Mouse (Mus musculus) heart, embryonic 10.5 days (tissue): ENCODE results near the gene Wfdc6a. TPM values are rescaled to one million over a fixed set of nuclear protein-coding genes. Genes with fewer than 3 reads are reported as not detected.

Source experiments
- DNase-seq: peaks from one replicate; pipeline ENCODE4 v3.0.0-alpha.2; 2017; ENCODE audit warnings: low spot score
- H3K27ac ChIP-seq: fragments of 300-500 bp; sonication (generic); 2 replicates; pipeline ENCODE4 v1.5.1; 2016; ENCODE audit warnings: mild to moderate bottlenecking
- H3K27me3 ChIP-seq: fragments of 300-500 bp; sonication (generic); 2 replicates; pipeline ENCODE4 v1.6.1; 2016; ENCODE audit warnings: mild to moderate bottlenecking; ENCODE audit not compliant: poor library complexity, insufficient read depth, severe bottlenecking
- H3K36me3 ChIP-seq: fragments of 300-500 bp; sonication (generic); 2 replicates; pipeline ENCODE4 v1.6.1; 2016; ENCODE audit warnings: mild to moderate bottlenecking, moderate library complexity
- H3K4me1 ChIP-seq: fragments of 300-500 bp; sonication (generic); 2 replicates; pipeline ENCODE4 v1.6.1; 2016; ENCODE audit warnings: mild to moderate bottlenecking
- H3K4me3 ChIP-seq: fragments of 300-500 bp; sonication (generic); 2 replicates; pipeline ENCODE4 v1.5.1; 2016; ENCODE audit warnings: mild to moderate bottlenecking, moderate library complexity
- H3K9me3 ChIP-seq: fragments of 300-500 bp; sonication (generic); 2 replicates; pipeline ENCODE4 v1.6.1; 2016; ENCODE audit warnings: mild to moderate bottlenecking, moderate library complexity
- WGBS: fragments of 180-500 bp; shearing (Covaris S2); methylation state at CpG from one replicate; pipeline ENCODE4 v1.1.7; 2016; 5-methylcytosine and 5-hydroxymethylcytosine counted together
- polyA plus RNA-seq: library from polyadenylated mRNA; unstranded; fragments of >200 nt; fragmentation: Nextera tagmentation; extraction: Ambion mirVana; gene quantifications from 2 replicates; pipeline ENCODE4 v1.2.1, GENCODE M21; 2016

The Wfdc6a gene
- polyA plus RNA-seq, 1 experiment from 2014 or later, result not detected

GRCm38 (mm10) chr2:164543745-164544144 is 41.5 kb downstream of the Wfdc6a start:
- 78% methylated on average over 2 of the region's 2 CpGs for WGBS
- no peak for DNase-seq
- H3K4me1 ChIP-seq, result peaks cover 4% of the 10 kb centered on the region; the same call in 1 of the 2 replicates
- no peak overlapping the region for H3K4me3 ChIP-seq
- H3K27me3 ChIP-seq, result no peaks in the 10 kb centered on the region
- no peaks in the 10 kb centered on the region for H3K9me3 ChIP-seq
- H3K27ac ChIP-seq, result no peak overlapping the region
- no peaks in the 10 kb centered on the region for H3K36me3 ChIP-seq

GRCm38 (mm10) chr2:164542598-164542997 is 42.6 kb downstream of the Wfdc6a start:
- Histone ChIP-seq H3K4me3 (no peak overlapping the region), H3K27ac (no peak overlapping the region), H3K9me3 (no peaks in the 10 kb centered on the region), H3K27me3 (no peaks in the 10 kb centered on the region), H3K4me1 (peaks cover 4% of the 10 kb centered on the region; the same call in 1 of the 2 replicates), H3K36me3 (no peaks in the 10 kb centered on the region)
- DNase-seq, result no peak
- WGBS, result 84% methylated on average over 7 of the region's 7 CpGs

- Histone ChIP-seq H3K27ac (no peak overlapping the region), H3K27me3 (no peaks in the 10 kb centered on the region), H3K4me3 (no peak overlapping the region), H3K36me3 (no peaks in the 10 kb centered on the region), H3K4me1 (peaks cover 4% of the 10 kb centered on the region; the same call in 1 of the 2 replicates), H3K9me3 (no peaks in the 10 kb centered on the region)
- 76% methylated on average over 5 of the region's 5 CpGs for WGBS
- no peak for DNase-seq
Measured at GRCm38 (mm10) chr2:164542132-164542531, 43.1 kb downstream of the Wfdc6a start.

- H3K4me1 ChIP-seq, result peaks cover 4% of the 10 kb centered on the region; the same call in 1 of the 2 replicates
- no peaks in the 10 kb centered on the region for H3K36me3 ChIP-seq
- no peaks in the 10 kb centered on the region for H3K27me3 ChIP-seq
- DNase-seq, result no peak
- H3K4me3 ChIP-seq, result no peak overlapping the region
- no peaks in the 10 kb centered on the region for H3K9me3 ChIP-seq
- no peak overlapping the region for H3K27ac ChIP-seq
- WGBS, result 42% methylated on average over 8 of the region's 8 CpGs
Measured at GRCm38 (mm10) chr2:164540652-164541427, 44.4 kb downstream of the Wfdc6a start.

GRCm38 (mm10) chr2:164537003-164537402 is 48.2 kb downstream of the Wfdc6a start:
- Histone ChIP-seq H3K4me3 (no peak overlapping the region), H3K27me3 (no peaks in the 10 kb centered on the region), H3K36me3 (no peaks in the 10 kb centered on the region), H3K27ac (no peak overlapping the region), H3K9me3 (no peaks in the 10 kb centered on the region), H3K4me1 (no peaks in the 10 kb centered on the region)
- WGBS, result 69% methylated on average over 4 of the region's 4 CpGs
- DNase-seq, result no peak

- Histone ChIP-seq H3K36me3 (no peaks in the 10 kb centered on the region), H3K27ac (no peak overlapping the region), H3K4me3 (no peak overlapping the region), H3K4me1 (no peaks in the 10 kb centered on the region), H3K9me3 (no peaks in the 10 kb centered on the region), H3K27me3 (no peaks in the 10 kb centered on the region)
- no peak for DNase-seq
- 66% methylated on average over 10 of the region's 10 CpGs for WGBS
Measured at GRCm38 (mm10) chr2:164534315-164534714, 50.9 kb downstream of the Wfdc6a start.

- Histone ChIP-seq H3K27me3 (no peaks in the 10 kb centered on the region), H3K9me3 (peaks cover 7% of the 10 kb centered on the region), H3K4me1 (no peaks in the 10 kb centered on the region), H3K4me3 (no peak overlapping the region), H3K36me3 (no peaks in the 10 kb centered on the region), H3K27ac (no peak overlapping the region)
- WGBS, result 5% methylated on average over 3 of the region's 3 CpGs
- DNase-seq, result peak; percentile 80
Measured at GRCm38 (mm10) chr2:164531169-164531568, 54.1 kb downstream of the Wfdc6a start.

Other genes starting within 250 kb of the Wfdc6a start
- gene Slpi, start 196.4 kb downstream of the Wfdc6a start, polyA plus RNA-seq, result 0.92 TPM in 1 of 2 replicates, not detected in the other
- 0.02 and 0.08 TPM in 2 replicates for gene Rbpjl, start 182.3 kb downstream of the Wfdc6a start, polyA plus RNA-seq
- 0.76 and 1.2 TPM in 2 replicates for gene Matn4, start 180.3 kb downstream of the Wfdc6a start, polyA plus RNA-seq
- 37.3 and 37.8 TPM in 2 replicates for gene Sdc4, start 141.6 kb downstream of the Wfdc6a start, polyA plus RNA-seq
- gene Sys1, start 128.5 kb downstream of the Wfdc6a start, polyA plus RNA-seq, result 41.2 and 52.5 TPM in 2 replicates
- 10.3 and 11.7 TPM in 2 replicates for gene Gm20458, start 124.5 kb downstream of the Wfdc6a start, polyA plus RNA-seq
- not detected in 2 replicates for gene Trp53tg5, start 111.7 kb downstream of the Wfdc6a start, polyA plus RNA-seq
- 7.4 and 16.5 TPM in 2 replicates for gene Dbndd2, start 99.3 kb downstream of the Wfdc6a start, polyA plus RNA-seq
- gene Pigt, start 87.9 kb downstream of the Wfdc6a start, polyA plus RNA-seq, result 51.0 and 59.1 TPM in 2 replicates
- gene Wfdc2, start 23.0 kb downstream of the Wfdc6a start, polyA plus RNA-seq, result 11.1 and 28.0 TPM in 2 replicates
- gene Spint3, start 12.0 kb downstream of the Wfdc6a start, polyA plus RNA-seq, result not detected in 2 replicates
- gene Eppin, start 8.1 kb upstream of the Wfdc6a start, polyA plus RNA-seq, result not detected in 2 replicates
- not detected in 2 replicates for gene Wfdc6b, start 28.1 kb upstream of the Wfdc6a start, polyA plus RNA-seq
- gene Wfdc8, start 28.2 kb upstream of the Wfdc6a start, polyA plus RNA-seq, result not detected in 2 replicates
- gene Wfdc16, start 53.3 kb upstream of the Wfdc6a start, polyA plus RNA-seq, result not detected in 2 replicates
- not detected in 2 replicates for gene Wfdc10, start 70.6 kb upstream of the Wfdc6a start, polyA plus RNA-seq
- not detected in 2 replicates for gene Wfdc9, start 71.1 kb upstream of the Wfdc6a start, polyA plus RNA-seq
- not detected in 2 replicates for gene Wfdc11, start 88.6 kb upstream of the Wfdc6a start, polyA plus RNA-seq
- not detected in 2 replicates for gene Wfdc13, start 99.7 kb upstream of the Wfdc6a start, polyA plus RNA-seq
- not detected in 2 replicates for gene Spint4, start 113.1 kb upstream of the Wfdc6a start, polyA plus RNA-seq
- gene Spint5, start 129.9 kb upstream of the Wfdc6a start, polyA plus RNA-seq, result not detected in 2 replicates
- 0.43 and 0.49 TPM in 2 replicates for gene Wfdc3, start 160.5 kb upstream of the Wfdc6a start, polyA plus RNA-seq
- gene Dnttip1, start 160.5 kb upstream of the Wfdc6a start, polyA plus RNA-seq, result 60.3 and 76.6 TPM in 2 replicates
- 496 and 550 TPM in 2 replicates for gene Ube2c, start 184.5 kb upstream of the Wfdc6a start, polyA plus RNA-seq
- gene Tnnc2, start 194.5 kb upstream of the Wfdc6a start, polyA plus RNA-seq, result 0.67 TPM in 1 of 2 replicates, not detected in the other
- gene Snx21, start 200.4 kb upstream of the Wfdc6a start, polyA plus RNA-seq, result 19.1 and 29.5 TPM in 2 replicates
- gene Acot8, start 219.4 kb upstream of the Wfdc6a start, polyA plus RNA-seq, result 17.8 and 21.5 TPM in 2 replicates
- 7.7 and 9.7 TPM in 2 replicates for gene Zswim3, start 219.7 kb upstream of the Wfdc6a start, polyA plus RNA-seq
- gene Zswim1, start 237.2 kb upstream of the Wfdc6a start, polyA plus RNA-seq, result 13.7 and 14.3 TPM in 2 replicates
- 0.38 TPM in 1 of 2 replicates, not detected in the other for gene Spata25, start 243.1 kb upstream of the Wfdc6a start, polyA plus RNA-seq
- gene Ctsa, start 247.4 kb upstream of the Wfdc6a start, polyA plus RNA-seq, result 138 and 149 TPM in 2 replicates
- 28.2 and 55.0 TPM in 2 replicates for gene Neurl2, start 248.0 kb upstream of the Wfdc6a start, polyA plus RNA-seq